Mouse (Mus musculus) v-Abl transformed pro-B cells (cell line): ENCODE data around the gene Tmem259.

Source experiments
- in situ Hi-C, 2 experiments: fragments of 400-800 bp; cut with MboI; formaldehyde crosslinking; loops; one replicate each; pipeline ENCODE4 v1.15.1; 2025; ENCODE audit not compliant: unreplicated experiment in 2 of 2

The Tmem259 gene

GRCm38 (mm10) chr10:79970415-79971182, 13.5 kb downstream of the Tmem259 start, which contains the start of gene Grin3b:
Gene Grin3b (plus strand): TSS chr10:79970715.
- in situ Hi-C loops = loop anchor here in 1 of 2 experiments (25.0 kb wide), 1 partner anchor 292 kb away; the partner anchor contains the start of genes Dazap1 and Gamt

GRCm38 (mm10) chr10:79969124-79969568, 15.0 kb downstream of the Tmem259 start:
- in situ Hi-C loops = loop anchor here (5.0 to 25.0 kb wide), 2 partner anchors 87 to 293 kb away; partner anchors contain the start of genes Dazap1 (in 1 of the 2) and Gamt (in 1 of the 2)

GRCm38 (mm10) chr10:79968181-79968580, 15.9 kb downstream of the Tmem259 start:
- in situ Hi-C loops = loop anchor here (5.0 to 25.0 kb wide), 2 partner anchors 86 to 294 kb away; partner anchors contain the start of genes Dazap1 (in 1 of the 2) and Gamt (in 1 of the 2)

DNA sequence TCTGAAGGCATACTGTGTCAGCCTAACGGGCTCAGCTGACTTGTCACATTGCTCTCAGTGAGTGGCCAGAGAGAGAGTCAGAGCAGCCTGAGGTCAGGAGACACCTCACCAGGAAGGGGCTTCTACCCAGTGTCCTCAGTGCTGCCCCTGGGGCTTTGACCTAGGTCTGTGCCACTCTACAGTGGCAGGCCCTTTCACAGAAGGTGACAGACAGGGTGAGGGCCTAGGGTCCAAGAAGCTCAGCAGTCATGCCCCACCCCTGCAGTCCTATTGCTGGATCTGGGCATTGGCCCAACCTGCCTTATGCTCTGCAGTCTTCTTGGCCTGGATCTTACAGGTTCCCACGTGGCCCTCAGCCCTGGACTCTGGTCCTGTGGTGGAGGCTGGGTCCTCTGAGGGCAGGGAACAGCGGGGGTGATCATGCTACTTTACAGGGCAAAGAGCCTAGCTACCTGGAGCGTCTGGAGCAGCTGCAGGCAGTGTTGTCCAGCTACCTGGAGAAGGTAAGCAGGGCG, 17.2 kb downstream of the Tmem259 start:
- in situ Hi-C loops = loop anchor here (5.0 to 25.0 kb wide), 2 partner anchors 85 to 295 kb away; partner anchors contain the start of genes Dazap1 (in 1 of the 2) and Gamt (in 1 of the 2)

- in situ Hi-C loops = loop anchor here (5.0 to 25.0 kb wide), 2 partner anchors 83 to 297 kb away; partner anchors contain the start of genes Dazap1 (in 1 of the 2) and Gamt (in 1 of the 2)
Observed at GRCm38 (mm10) chr10:79965325-79965724, 18.8 kb downstream of the Tmem259 start.

DNA sequence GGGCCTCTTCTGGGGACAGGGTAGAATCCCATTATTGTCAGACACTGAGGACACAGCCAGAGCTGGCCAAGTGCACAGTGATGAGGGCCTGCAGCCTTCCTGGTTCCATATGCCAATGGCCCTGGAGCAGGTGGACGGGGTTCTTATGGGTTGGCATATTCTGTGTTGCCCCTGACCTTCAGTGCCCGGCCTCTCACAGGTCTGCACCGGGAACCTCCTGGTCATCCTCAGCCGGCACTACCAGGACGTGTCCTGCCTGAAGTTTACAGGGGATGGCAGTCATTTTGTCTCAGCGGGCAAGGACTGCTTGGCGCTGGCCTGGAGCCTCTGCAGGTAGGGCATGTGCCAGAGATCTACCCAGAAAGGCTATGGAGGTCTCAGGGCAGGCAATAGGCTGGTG, 19.4 kb downstream of the Tmem259 start:
- in situ Hi-C loops = loop anchor here (5.0 to 25.0 kb wide), 3 partner anchors 82 to 298 kb away; partner anchors contain the start of genes Cbarp (in 1 of the 2), Dazap1 (in 1 of the 2) and Gamt (in 1 of the 2)

DNA sequence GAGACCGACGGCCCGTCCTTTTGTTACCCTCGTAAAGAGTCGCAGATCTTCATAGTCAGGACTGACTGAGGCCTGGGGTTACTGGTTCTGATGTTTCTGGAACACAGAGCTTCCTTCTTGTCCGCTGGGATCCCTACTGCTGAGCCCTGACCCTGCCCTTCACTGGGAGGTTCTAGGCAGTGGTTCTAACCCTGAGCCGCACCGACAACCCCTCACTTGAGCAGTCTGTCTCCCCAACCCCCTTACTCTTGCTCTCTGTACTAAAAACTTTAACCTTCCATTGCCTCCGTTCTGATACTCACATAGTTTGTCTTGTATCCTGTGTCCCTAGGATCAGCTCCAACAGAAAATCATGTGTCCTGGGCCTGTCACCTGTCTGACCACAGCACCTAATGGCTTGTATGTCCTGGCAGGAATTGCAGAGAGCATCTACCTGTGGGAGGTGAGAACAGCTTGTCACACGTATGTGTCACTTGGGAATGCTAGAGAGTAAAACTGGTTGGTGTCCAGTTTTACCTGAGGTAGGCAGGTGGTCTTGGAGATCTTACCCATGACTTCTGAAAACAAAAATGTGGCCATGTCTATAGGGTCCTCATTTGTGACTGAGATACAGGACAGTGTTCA, 23.3 kb downstream of the Tmem259 start:
- in situ Hi-C loops = loop anchor here in 1 of 2 experiments (5.0 to 25.0 kb wide), 2 partner anchors 182 to 302 kb away; partner anchors contain the start of genes Cbarp, Dazap1 and Gamt

DNA sequence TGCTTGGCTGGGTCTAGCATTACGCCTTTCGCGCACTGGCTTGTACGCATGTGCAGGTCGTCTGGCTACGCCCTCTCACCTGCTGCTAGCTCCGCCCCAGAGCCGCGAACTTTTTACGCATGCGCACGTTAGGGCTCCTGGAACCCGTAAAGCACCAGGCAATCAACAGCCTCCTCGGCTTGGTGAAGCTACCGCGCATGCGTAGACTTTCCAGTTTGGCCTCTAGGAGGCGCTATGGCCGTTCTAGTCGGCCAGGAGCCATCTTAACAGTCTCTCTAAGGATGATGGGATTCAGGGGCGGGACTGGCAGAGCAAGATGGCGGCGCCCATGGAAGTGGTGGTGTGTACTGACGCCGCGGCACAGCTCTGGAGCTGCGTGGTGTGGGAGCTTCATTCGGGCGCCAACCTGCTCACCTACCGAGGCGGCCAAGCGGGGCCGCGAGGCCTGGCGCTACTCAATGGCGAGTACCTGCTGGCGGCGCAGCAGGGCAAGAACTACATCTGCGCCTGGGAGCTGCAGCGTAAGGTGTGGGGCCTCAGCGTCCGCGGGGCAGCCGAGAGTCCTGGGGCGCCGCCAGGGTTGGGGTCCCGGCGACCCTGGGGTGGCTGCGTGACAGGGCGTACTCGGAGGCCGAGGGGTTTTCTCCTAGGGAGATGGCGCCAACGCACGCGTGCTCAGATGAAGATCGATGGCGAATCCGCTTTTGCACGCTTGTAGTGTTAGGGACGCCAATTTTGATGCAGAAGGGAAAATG, 24.1 kb downstream of the Tmem259 start, which contains the start of gene Wdr18:
TSS of gene Wdr18 (plus strand) at position 306 of the 755 bp plus-strand sequence.
- in situ Hi-C loops = loop anchor here (5.0 to 25.0 kb wide), 5 partner anchors 38 to 302 kb away; partner anchors contain the start of genes R3hdm4 (in 2 of the 2), Cbarp (in 1 of the 2), Cfd (in 1 of the 2) and Dazap1 (in 1 of the 2)

- in situ Hi-C loops = loop anchor here (5.0 to 25.0 kb wide), 4 partner anchors 37 to 303 kb away; partner anchors contain the start of genes R3hdm4 (in 2 of the 2), Cfd (in 1 of the 2), Dazap1 (in 1 of the 2) and Gamt (in 1 of the 2)
Observed at GRCm38 (mm10) chr10:79959412-79959811, 24.7 kb downstream of the Tmem259 start.

DNA sequence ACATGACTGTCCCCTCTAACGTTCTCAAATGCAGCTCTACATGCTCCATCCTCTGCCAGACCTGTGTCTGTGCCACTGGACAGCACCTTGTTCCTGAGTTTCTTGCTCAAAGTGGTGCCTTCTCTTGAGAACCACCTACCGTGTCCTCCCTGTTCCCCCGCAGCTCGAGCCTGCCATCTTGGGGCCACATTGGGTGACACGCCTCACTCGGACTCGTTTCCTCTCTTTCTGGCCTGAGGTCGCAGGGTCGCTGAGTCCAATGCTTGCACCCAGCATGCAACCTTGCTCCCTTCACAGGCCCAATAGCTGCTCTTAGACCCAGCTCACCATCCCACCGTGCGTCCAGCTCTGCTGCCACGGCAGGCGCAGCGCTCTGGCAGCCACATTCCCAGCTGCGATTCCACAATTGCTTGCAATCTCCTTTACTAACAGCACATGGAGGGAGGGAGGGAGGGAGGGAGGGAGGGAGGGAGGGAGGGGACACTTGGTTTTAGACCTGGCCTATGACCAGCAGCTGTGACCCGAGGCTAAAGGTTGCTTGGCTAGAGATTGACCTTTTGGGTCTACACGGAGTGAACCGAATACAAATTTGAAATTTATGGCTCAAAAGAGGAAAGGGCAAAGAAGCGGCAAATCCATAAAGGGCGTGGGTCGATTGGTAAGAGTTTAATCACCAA, 25.9 kb downstream of the Tmem259 start:
- in situ Hi-C loops = loop anchor here (5.0 to 25.0 kb wide), 4 partner anchors 36 to 304 kb away; partner anchors contain the start of genes R3hdm4 (in 2 of the 2), Cfd (in 1 of the 2), Dazap1 (in 1 of the 2) and Gamt (in 1 of the 2)

- in situ Hi-C loops = loop anchor here (5.0 to 25.0 kb wide), 4 partner anchors 34 to 306 kb away; partner anchors contain the start of genes R3hdm4 (in 2 of the 2), Cfd (in 1 of the 2), Dazap1 (in 1 of the 2) and Gamt (in 1 of the 2)
Observed at GRCm38 (mm10) chr10:79956643-79957154, 27.4 kb downstream of the Tmem259 start.

DNA sequence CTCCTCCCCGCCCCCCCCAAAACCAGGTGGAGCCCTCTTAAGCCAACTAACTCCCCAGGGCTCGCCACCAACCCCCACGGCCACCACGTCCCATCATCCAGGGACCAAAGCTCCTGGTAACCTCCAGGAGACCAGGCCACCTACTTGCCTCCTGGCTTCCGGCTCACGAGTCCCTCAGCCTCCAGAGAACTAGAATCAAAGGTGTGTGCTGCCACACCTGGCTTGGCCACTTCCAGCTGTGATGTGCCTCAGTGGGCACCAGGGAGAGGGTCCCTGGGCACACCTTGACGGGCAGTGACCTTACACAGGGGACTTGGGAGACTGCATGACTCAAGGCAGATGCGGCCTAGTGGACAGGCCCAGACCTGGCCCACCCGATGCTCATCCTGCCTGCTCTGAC, 28.4 kb downstream of the Tmem259 start:
- in situ Hi-C loops = loop anchor here (5.0 to 25.0 kb wide), 4 partner anchors 33 to 307 kb away; partner anchors contain the start of genes R3hdm4 (in 2 of the 2), Cfd (in 1 of the 2), Dazap1 (in 1 of the 2) and Gamt (in 1 of the 2)

- in situ Hi-C loops = loop anchor here (5.0 to 25.0 kb wide), 2 partner anchors 122 to 308 kb away; partner anchors contain the start of genes Dazap1 (in 1 of the 2) and Gamt (in 1 of the 2)
Observed at GRCm38 (mm10) chr10:79953946-79954345, 30.2 kb downstream of the Tmem259 start.

- in situ Hi-C loops = loop anchor here (5.0 to 25.0 kb wide), 2 partner anchors 118 to 312 kb away; partner anchors contain the start of genes Dazap1 (in 1 of the 2) and Gamt (in 1 of the 2)
Observed at GRCm38 (mm10) chr10:79950661-79951060, 33.5 kb downstream of the Tmem259 start.

DNA sequence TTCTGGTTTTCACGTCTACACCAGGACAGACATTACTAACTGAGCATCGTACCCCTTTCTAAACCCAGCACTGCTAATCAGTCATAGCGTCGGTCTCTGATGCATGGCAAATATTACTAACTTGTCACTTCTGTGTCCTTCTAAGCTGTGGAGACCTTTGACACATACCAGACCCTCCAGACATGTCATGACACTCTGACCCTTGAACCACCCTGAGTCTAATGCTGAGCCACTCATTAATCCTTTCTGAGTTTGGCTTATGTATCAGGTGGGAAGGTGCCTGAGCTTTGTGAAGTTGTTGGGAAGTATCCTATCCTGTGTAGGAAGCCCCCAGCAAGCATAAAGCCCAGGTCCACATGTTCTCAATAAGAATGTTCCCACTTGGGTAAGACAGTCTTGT, 34.3 kb downstream of the Tmem259 start:
- in situ Hi-C loops = loop anchor here (5.0 to 25.0 kb wide), 2 partner anchors 118 to 312 kb away; partner anchors contain the start of genes Dazap1 (in 1 of the 2) and Gamt (in 1 of the 2)

- in situ Hi-C loops = no loop called here
Observed at GRCm38 (mm10) chr10:79947502-79947901, 36.6 kb downstream of the Tmem259 start.

DNA sequence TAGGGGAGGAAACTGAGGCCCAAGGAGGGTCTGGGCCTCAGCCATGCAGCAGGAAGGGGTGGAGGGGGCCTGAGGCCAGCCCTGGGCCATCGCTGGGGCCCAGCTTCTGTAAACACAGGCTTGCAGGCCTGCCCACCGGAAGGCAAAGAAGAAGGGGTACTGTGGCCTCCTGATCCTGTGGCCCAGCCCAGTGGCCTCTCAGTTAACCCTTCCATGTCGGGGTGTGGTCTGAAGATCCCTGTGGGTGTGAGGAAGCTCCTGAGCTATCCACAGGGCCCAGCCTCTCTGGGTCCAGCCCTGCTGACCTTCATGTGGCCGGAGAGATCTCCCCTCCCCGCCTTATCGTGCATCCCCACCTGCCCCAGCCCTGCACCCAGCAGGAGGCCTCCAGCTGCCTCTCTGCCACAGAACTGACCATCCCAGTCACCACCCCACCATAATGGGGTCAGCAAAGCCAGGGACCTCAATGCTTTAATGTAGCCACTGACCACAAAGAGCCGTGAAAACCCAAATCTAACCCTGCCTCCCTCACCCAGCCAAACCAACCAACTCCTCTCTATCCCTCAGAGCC, 37.3 kb downstream of the Tmem259 start:
- in situ Hi-C loops = no loop called here
